Mouse (Mus musculus): ENCODE data around the gene Mex3d.

Gene Mex3d

GRCm38 (mm10) chr10:80412656-80413541, 25.4 kb upstream of the Mex3d start:
- no peak for DNase-seq (ENCODE audit: low read depth, low spot score)

GRCm38 (mm10) chr10:80407924-80408323, 20.5 kb upstream of the Mex3d start:
- DNase-seq (ENCODE audit: low read depth, low spot score), result no peak

GRCm38 (mm10) chr10:80406684-80407501, 19.4 kb upstream of the Mex3d start, which contains the start of gene Uqcr11:
Gene Uqcr11, minus strand, starts transcription at chr10:80406830.
- DNase-seq (ENCODE audit: low read depth, low spot score), result peak; percentile 85

GRCm38 (mm10) chr10:80405481-80406173, 18.2 kb upstream of the Mex3d start:
- DNase-seq (ENCODE audit: low read depth, low spot score), result no peak

GRCm38 (mm10) chr10:80403044-80403692, 15.7 kb upstream of the Mex3d start:
- no peak for DNase-seq (ENCODE audit: low read depth, low spot score)

- DNase-seq (ENCODE audit: low read depth, low spot score), result no peak
These were observed 13.3 kb upstream of the Mex3d start for GRCm38 (mm10) chr10:80400704-80401161.

- DNase-seq (ENCODE audit: low read depth, low spot score), result no peak
These were observed 12.7 kb upstream of the Mex3d start for GRCm38 (mm10) chr10:80399973-80400703.

- peak; percentile 99 for DNase-seq (ENCODE audit: low read depth, low spot score)
These were observed 11.9 kb upstream of the Mex3d start, which contains the start of gene Mbd3 for GRCm38 (mm10) chr10:80399191-80399972. Gene Mbd3, minus strand, starts transcription at chr10:80399550.

GRCm38 (mm10) chr10:80398719-80399190, 11.3 kb upstream of the Mex3d start:
- DNase-seq (ENCODE audit: low read depth, low spot score), result peak; percentile 97

- no peak for DNase-seq (ENCODE audit: low read depth, low spot score)
These were observed 10.7 kb upstream of the Mex3d start for GRCm38 (mm10) chr10:80398174-80398535.

GRCm38 (mm10) chr10:80397524-80398173, 10.2 kb upstream of the Mex3d start:
- no peak for DNase-seq (ENCODE audit: low read depth, low spot score)

- DNase-seq (ENCODE audit: low read depth, low spot score), result no peak
These were observed 9.5 kb upstream of the Mex3d start for GRCm38 (mm10) chr10:80396822-80397523.

GRCm38 (mm10) chr10:80395025-80395627, 7.7 kb upstream of the Mex3d start:
- no peak for DNase-seq (ENCODE audit: low read depth, low spot score)

GRCm38 (mm10) chr10:80392687-80393086, 5.2 kb upstream of the Mex3d start:
- no peak for DNase-seq (ENCODE audit: low read depth, low spot score)

- no peak for DNase-seq (ENCODE audit: low read depth, low spot score)
These were observed 3.2 kb upstream of the Mex3d start for GRCm38 (mm10) chr10:80390697-80391096.

GRCm38 (mm10) chr10:80389185-80389708, 1.8 kb upstream of the Mex3d start:
- DNase-seq (ENCODE audit: low read depth, low spot score), result no peak

GRCm38 (mm10) chr10:80388731-80389130, 1.3 kb upstream of the Mex3d start:
- DNase-seq (ENCODE audit: low read depth, low spot score), result no peak
